Mouse (Mus musculus) forebrain, embryonic 11.5 days (tissue): ENCODE results near the gene Carhsp1. TPM values are rescaled to one million over a fixed set of nuclear protein-coding genes. Genes with fewer than 3 reads are reported as not detected.

Experiments used
- ATAC-seq: fragments of 200-750 bp; cut with Nextera tagmentation; replicated peaks from 2 replicates; pipeline ENCODE4 v1.8.0; 2017; ENCODE audit warnings: moderate TSS enrichment; ENCODE audit not compliant: low FRiP score
- DNase-seq: peaks from one replicate; pipeline ENCODE4 v3.0.0-alpha.2; 2017; ENCODE audit warnings: low spot score
- H3K27ac ChIP-seq: fragments of 300-500 bp; sonication (generic); 2 replicates; pipeline ENCODE4 v1.5.1; 2014; ENCODE audit warnings: low read depth, low read length
- H3K27me3 ChIP-seq: fragments of 300-500 bp; sonication (generic); 2 replicates; pipeline ENCODE4 v1.6.1; 2014; ENCODE audit warnings: mild to moderate bottlenecking, low read length, mixed read lengths; ENCODE audit not compliant: control insufficient read depth, insufficient read depth
- H3K36me3 ChIP-seq: fragments of 300-500 bp; sonication (generic); 2 replicates; pipeline ENCODE4 v1.6.1; 2014; ENCODE audit warnings: mild to moderate bottlenecking, low read length, moderate library complexity, mixed read lengths; ENCODE audit not compliant: control insufficient read depth, insufficient read depth
- H3K4me1 ChIP-seq: fragments of 300-500 bp; sonication (generic); replicated peaks from 2 replicates; pipeline ENCODE4 v1.6.1; 2014; ENCODE audit warnings: low read length, mixed read lengths; ENCODE audit not compliant: control insufficient read depth, insufficient read depth
- H3K4me2 ChIP-seq: fragments of 300-500 bp; sonication (generic); 2 replicates; pipeline ENCODE4 v1.6.1; 2014; ENCODE audit warnings: low read depth, mild to moderate bottlenecking, low read length, moderate library complexity, mixed read lengths; ENCODE audit not compliant: severe bottlenecking
- H3K4me3 ChIP-seq: fragments of 300-500 bp; sonication (generic); 2 replicates; pipeline ENCODE4 v1.5.1; 2014; ENCODE audit warnings: low read depth, low read length
- H3K9ac ChIP-seq: fragments of 300-500 bp; sonication (generic); 2 replicates; pipeline ENCODE4 v1.6.1; 2014; ENCODE audit warnings: low read length
- H3K9me3 ChIP-seq: fragments of 300-500 bp; sonication (generic); 2 replicates; pipeline ENCODE4 v1.6.1; 2016; ENCODE audit warnings: low read length, mixed read lengths; ENCODE audit not compliant: control insufficient read depth
- WGBS: fragments of 180-500 bp; shearing (Covaris S2); extraction: QIAGEN DNeasy Blood & Tissue Kit; methylation state at CpG from one replicate; pipeline ENCODE4 v1.1.7; 2014; 5-methylcytosine and 5-hydroxymethylcytosine counted together
- microRNA-seq: library from miRNA; unstranded; fragments of <30 nt; microRNA quantifications from one replicate; pipeline ENCODE4, GENCODE M21; 2016; ENCODE audit not compliant: insufficient number of aligned reads
- polyA plus RNA-seq: library from polyadenylated mRNA; unstranded; fragments of >200 nt; fragmentation: Nextera tagmentation; extraction: Ambion mirVana; gene quantifications from 2 replicates; pipeline ENCODE4 v1.2.1, GENCODE M21; 2014

Gene Carhsp1
- polyA plus RNA-seq, 1 experiment from 2014 or later = 55.9 TPM

DNA sequence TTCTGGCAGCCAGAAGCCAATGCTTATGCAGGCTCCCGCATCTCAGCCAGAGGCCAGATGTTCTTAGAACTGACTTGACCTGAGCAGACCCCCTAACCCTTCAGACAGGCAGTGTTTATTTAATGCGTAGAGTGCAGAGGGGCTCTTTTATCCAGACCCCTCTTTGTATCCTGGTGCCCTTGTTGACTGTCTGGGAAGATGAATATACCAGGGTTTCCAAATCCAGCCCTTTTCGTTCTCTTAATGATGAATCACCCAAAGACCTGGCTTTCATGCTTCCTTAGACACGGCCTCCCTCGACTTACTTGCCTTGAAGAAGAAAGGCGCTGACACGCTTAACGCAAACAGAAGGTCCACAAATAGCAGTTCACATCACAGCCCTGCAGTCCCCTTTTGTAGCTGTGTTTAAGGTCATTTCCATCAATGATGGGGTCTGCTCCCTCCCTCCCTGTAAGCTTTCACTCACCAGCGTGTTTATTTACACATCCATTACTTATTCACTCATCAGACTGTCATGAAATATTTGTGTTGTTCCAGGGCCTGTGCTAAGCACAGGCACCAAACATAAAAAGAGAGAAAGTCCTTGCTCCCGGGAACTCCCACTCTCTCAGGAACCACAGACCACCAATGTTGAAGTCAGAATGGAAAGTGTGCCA, 52.2 kb downstream of the Carhsp1 start:
- DNase-seq = no peak
- Histone ChIP-seq H3K27me3 (no peaks in the 10 kb centered on the region), H3K36me3 (no peaks in the 10 kb centered on the region), H3K4me2 (no peak overlapping the region), H3K4me3 (no peak overlapping the region), H3K27ac (no peak overlapping the region), H3K9me3 (no peaks in the 10 kb centered on the region), H3K4me1 (peaks cover 3% of the 10 kb centered on the region), H3K9ac (no peak overlapping the region)
- WGBS = 58% methylated on average over 10 of the region's 10 CpGs
- no peak for ATAC-seq

DNA sequence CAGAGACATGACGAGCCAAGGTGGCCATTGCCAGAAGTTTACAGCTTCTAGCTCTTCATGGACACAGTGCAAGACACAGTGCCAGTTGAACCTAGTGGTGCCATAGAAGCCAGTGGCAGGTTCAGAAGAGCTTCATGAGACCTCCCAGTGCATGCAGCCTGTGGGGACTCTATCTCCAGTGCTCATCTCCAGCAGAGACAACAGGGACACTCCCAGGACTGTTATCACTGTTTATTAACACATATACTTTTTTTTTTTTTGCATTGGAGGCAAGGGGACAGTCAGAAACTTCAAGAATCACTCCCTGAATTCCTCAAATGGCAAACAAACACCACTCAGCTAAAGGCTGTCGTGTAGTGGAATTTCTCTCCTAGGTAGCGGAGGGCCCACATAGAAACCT, 58.5 kb downstream of the Carhsp1 start:
- no peak overlapping the region for H3K4me2 ChIP-seq
- WGBS = 82% methylated on average over 3 of the region's 3 CpGs
- H3K4me3 ChIP-seq = no peak overlapping the region
- no peak overlapping the region for H3K9ac ChIP-seq
- H3K9me3 ChIP-seq = no peaks in the 10 kb centered on the region
- H3K27me3 ChIP-seq = no peaks in the 10 kb centered on the region
- DNase-seq (no peak), ATAC-seq (no peak)
- H3K36me3 ChIP-seq = no peaks in the 10 kb centered on the region
- H3K4me1 ChIP-seq = no peaks in the 10 kb centered on the region
- no peak overlapping the region for H3K27ac ChIP-seq

DNA sequence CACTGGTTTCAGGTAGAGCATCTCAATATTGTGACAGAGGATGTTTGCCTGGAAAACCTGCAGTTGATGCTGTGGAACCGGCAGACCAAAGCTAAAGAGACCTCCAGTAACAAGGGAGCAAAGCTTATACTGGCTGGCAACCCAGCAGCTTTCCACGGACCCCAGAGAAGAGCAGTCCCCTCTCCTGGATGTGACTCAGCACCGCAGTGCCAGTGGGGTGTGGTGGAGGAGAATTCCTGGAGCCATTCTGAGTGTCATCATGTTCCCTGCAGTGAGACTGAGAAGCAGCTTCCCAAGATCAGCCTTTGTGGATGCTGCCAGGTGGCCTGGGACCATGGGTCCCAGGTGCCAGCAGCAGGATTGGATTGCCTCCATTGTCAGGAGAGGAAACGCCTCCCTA, 58.9 kb downstream of the Carhsp1 start:
- DNase-seq (no peak), ATAC-seq (no peak)
- Histone ChIP-seq H3K36me3 (no peaks in the 10 kb centered on the region), H3K27ac (no peak overlapping the region), H3K4me2 (no peak overlapping the region), H3K27me3 (no peaks in the 10 kb centered on the region), H3K4me3 (no peak overlapping the region), H3K9ac (no peak overlapping the region), H3K9me3 (no peaks in the 10 kb centered on the region), H3K4me1 (no peaks in the 10 kb centered on the region)
- 80% methylated on average over 4 of the region's 4 CpGs for WGBS

DNA sequence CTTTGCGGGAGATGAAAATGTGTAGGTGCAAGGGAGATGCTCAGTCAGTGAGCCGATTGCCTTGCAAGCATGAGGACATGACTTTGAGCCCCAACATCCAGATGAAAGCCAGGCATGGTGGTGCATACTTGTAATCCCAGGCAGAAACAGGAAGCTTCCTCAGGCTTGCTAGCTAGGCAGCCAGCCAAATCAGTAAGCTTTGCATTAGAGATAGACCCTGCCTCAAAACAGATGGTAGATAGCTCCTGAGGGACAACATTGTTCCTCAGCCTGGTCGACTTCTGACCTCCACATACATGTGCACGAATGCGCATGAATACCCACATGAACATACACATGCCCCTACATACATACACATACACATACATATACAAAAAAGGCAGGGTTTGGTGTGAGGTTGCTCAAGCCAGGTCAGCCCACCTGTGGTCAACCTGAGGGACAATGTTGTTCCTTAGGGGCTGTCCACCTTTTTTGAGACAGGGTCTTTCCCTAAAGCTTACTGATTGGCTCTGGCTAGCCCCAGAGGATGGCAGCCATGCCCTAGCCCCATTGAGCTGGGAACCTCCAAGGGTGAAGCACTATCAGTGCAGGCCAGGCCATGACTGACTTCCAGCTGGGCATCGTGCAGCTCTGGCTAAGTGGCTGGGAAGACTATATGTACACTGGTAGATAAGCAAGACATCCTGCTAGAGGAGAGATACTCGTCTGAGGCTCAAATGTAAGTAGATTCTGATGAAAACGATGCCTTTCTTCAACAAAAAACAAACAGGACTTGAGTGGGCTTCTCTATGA, 59.5 kb downstream of the Carhsp1 start:
- WGBS = 83% methylated on average over 8 of the region's 8 CpGs

DNA sequence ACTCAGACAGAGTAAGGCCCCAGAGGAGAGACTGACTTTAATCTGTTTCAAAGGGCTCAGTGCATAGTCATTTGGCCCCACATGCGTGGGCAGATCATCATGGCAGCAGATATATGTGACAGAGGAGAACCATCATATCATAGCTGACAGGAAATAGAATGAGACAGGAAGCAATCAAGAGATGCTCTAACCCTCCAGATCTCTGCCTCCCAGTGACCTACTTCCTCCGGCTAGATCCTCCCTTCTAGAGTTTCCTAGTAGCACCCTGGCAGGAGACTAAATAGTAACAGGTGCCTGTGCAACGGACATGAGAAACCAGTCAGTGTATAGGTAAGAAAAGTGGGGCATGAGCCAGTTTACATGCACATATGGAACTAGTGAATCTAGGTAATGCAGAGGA, 61.6 kb downstream of the Carhsp1 start:
- Histone ChIP-seq H3K9ac (no peak overlapping the region), H3K4me3 (no peak overlapping the region), H3K4me1 (no peaks in the 10 kb centered on the region), H3K9me3 (no peaks in the 10 kb centered on the region), H3K36me3 (no peaks in the 10 kb centered on the region), H3K4me2 (no peak overlapping the region), H3K27me3 (no peaks in the 10 kb centered on the region), H3K27ac (no peak overlapping the region)
- ATAC-seq (no peak), DNase-seq (no peak)
- WGBS = 80% methylated on average over 3 of the region's 3 CpGs

More for the DNA sequence above, 59.5 kb downstream of the Carhsp1 start:
- no peak for DNase-seq
- H3K27ac ChIP-seq = no peak overlapping the region
- no peaks in the 10 kb centered on the region for H3K4me1 ChIP-seq
- no peaks in the 10 kb centered on the region for H3K9me3 ChIP-seq
- no peaks in the 10 kb centered on the region for H3K27me3 ChIP-seq
- H3K4me3 ChIP-seq = no peak overlapping the region
- H3K36me3 ChIP-seq = no peaks in the 10 kb centered on the region
- H3K9ac ChIP-seq = no peak overlapping the region
- H3K4me2 ChIP-seq = no peak overlapping the region
- ATAC-seq = no peak

Small RNA genes lying within 50 kb of the gene (microRNA-seq; reads per million reads assigned to microRNA genes)
- gene Gm22137 = not detected

Other genes starting within 250 kb of the Carhsp1 start
- not detected in 2 replicates for gene Tmem114, start 247.0 kb downstream of the Carhsp1 start, polyA plus RNA-seq
- gene Mettl22, start 201.4 kb downstream of the Carhsp1 start, polyA plus RNA-seq = 16.4 and 22.1 TPM in 2 replicates
- gene Abat, start 158.7 kb downstream of the Carhsp1 start, polyA plus RNA-seq = 22.2 and 22.7 TPM in 2 replicates
- 43.8 and 44.8 TPM in 2 replicates for gene Pmm2, start 34.5 kb downstream of the Carhsp1 start, polyA plus RNA-seq
- 19.9 and 20.8 TPM in 2 replicates for gene Tmem186, start 34.4 kb downstream of the Carhsp1 start, polyA plus RNA-seq
- not detected in 2 replicates for gene Gm5767, start 8.6 kb upstream of the Carhsp1 start, polyA plus RNA-seq
- gene Usp7, start 120.2 kb upstream of the Carhsp1 start, polyA plus RNA-seq = 45.7 and 47.4 TPM in 2 replicates
- gene 1810013L24Rik, start 157.9 kb upstream of the Carhsp1 start, polyA plus RNA-seq = 17.7 and 23.1 TPM in 2 replicates